Mouse (Mus musculus) embryonic facial prominence, embryonic 12.5 days (tissue): ENCODE measurements around the gene Stk39. TPM values are rescaled to one million over a fixed set of nuclear protein-coding genes. Genes with fewer than 3 reads are reported as not detected.
A peak's percentile ranks its signal among the peaks of the same experiment; 100 is the strongest.

Source experiments
- ATAC-seq: fragments of 200-750 bp; cut with Nextera tagmentation; 2 replicates; pipeline ENCODE4 v1.8.0; 2017; ENCODE audit not compliant: insufficient number of reproducible peaks, insufficient read depth, low FRiP score, low TSS enrichment
- H3K27ac ChIP-seq: fragments of 300-500 bp; sonication (generic); 2 replicates; pipeline ENCODE4 v1.5.1; 2016; ENCODE audit warnings: mild to moderate bottlenecking
- H3K27me3 ChIP-seq: fragments of 300-500 bp; sonication (generic); 2 replicates; pipeline ENCODE4 v1.6.1; 2016; ENCODE audit warnings: mild to moderate bottlenecking, moderate library complexity
- H3K36me3 ChIP-seq: fragments of 300-500 bp; sonication (generic); 2 replicates; pipeline ENCODE4 v1.6.1; 2016; ENCODE audit warnings: mild to moderate bottlenecking
- H3K4me1 ChIP-seq: fragments of 300-500 bp; sonication (generic); 2 replicates; pipeline ENCODE4 v1.6.1; 2016
- H3K4me2 ChIP-seq: fragments of 300-500 bp; sonication (generic); replicated peaks from 2 replicates; pipeline ENCODE4 v1.6.1; 2016; ENCODE audit warnings: mild to moderate bottlenecking, moderate library complexity
- H3K4me3 ChIP-seq: fragments of 300-500 bp; sonication (generic); 2 replicates; pipeline ENCODE4 v1.5.1; 2016; ENCODE audit warnings: mild to moderate bottlenecking
- H3K9ac ChIP-seq: fragments of 300-500 bp; sonication (generic); 2 replicates; pipeline ENCODE4 v1.6.1; 2016; ENCODE audit warnings: mild to moderate bottlenecking, moderate library complexity
- H3K9me3 ChIP-seq: fragments of 300-500 bp; sonication (generic); 2 replicates; pipeline ENCODE4 v1.6.1; 2016; ENCODE audit warnings: mild to moderate bottlenecking, moderate library complexity
- WGBS: fragments of 180-500 bp; shearing (Covaris S2); methylation state at CpG from one replicate; pipeline ENCODE4 v1.1.7; 2016; 5-methylcytosine and 5-hydroxymethylcytosine counted together
- polyA plus RNA-seq: library from polyadenylated mRNA; unstranded; fragments of >200 nt; fragmentation: Nextera tagmentation; extraction: Ambion mirVana; gene quantifications from 2 replicates; pipeline ENCODE4 v1.2.1, GENCODE M21; 2016

The Stk39 gene
- polyA plus RNA-seq, 1 experiment from 2014 or later, result 26.6 TPM

DNA sequence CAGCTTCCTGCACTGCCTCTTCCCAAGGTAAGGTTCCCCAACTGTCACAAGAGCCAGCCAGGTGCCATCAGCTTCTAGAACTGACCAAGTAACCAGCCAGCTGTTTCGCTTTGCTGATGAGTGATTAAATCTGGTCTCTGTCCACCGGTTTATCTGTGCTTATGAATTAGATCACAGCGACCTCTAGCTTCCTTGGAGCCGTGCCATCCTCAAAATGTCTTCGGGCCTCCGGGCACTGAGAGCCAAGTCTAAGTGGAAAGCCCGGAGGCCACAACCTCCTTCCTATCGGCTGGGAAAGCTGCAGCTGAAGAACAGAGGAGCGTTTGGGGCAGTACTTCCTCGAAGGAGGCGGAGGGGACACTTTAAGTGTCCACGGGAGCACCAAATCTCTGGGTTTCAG, 95.4 kb downstream of the Stk39 start:
- ATAC-seq, result no peak
- Histone ChIP-seq H3K4me1 (peaks cover 15% of the 10 kb centered on the region; the same call in 1 of the 2 replicates), H3K4me3 (no peak overlapping the region), H3K27me3 (no peaks in the 10 kb centered on the region), H3K27ac (no peak overlapping the region), H3K9me3 (no peaks in the 10 kb centered on the region), H3K4me2 (no peak overlapping the region), H3K36me3 (no peaks in the 10 kb centered on the region), H3K9ac (no peak overlapping the region)
- 84% methylated on average over 12 of the region's 12 CpGs for WGBS

GRCm38 (mm10) chr2:68374202-68374601, 97.9 kb downstream of the Stk39 start:
- 85% methylated on average over 7 of the region's 7 CpGs for WGBS
- Histone ChIP-seq H3K36me3 (no peaks in the 10 kb centered on the region), H3K27ac (no peak overlapping the region), H3K9me3 (no peaks in the 10 kb centered on the region), H3K4me1 (peaks cover 7% of the 10 kb centered on the region; the same call in 1 of the 2 replicates), H3K4me3 (no peak overlapping the region), H3K4me2 (no peak overlapping the region), H3K9ac (no peak overlapping the region), H3K27me3 (no peaks in the 10 kb centered on the region)
- no peak for ATAC-seq

DNA sequence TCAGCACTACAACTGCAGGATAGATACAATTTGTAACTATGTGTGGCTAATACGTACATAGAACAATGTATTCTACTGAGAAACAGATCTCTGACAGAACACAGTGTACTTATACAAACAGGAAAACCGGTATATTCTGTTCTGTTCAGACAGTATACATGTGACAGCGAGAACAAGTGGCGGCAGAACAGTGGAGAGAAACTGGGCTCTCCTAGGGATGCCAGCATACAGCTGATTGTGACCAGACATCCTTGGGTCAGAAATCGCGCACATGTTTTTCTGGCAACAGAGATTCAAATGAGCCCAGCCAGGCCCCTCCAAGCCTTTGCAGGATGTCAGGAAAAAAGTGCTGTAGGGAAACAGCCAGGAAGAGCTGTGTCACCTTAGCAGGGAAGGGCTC, 100.2 kb downstream of the Stk39 start:
- no peak overlapping the region for H3K4me3 ChIP-seq
- 54% methylated on average over 6 of the region's 6 CpGs for WGBS
- no peak overlapping the region for H3K9ac ChIP-seq
- no peaks in the 10 kb centered on the region for H3K9me3 ChIP-seq
- ATAC-seq, result no peak
- no peaks in the 10 kb centered on the region for H3K36me3 ChIP-seq
- no peak overlapping the region for H3K4me2 ChIP-seq
- no peaks in the 10 kb centered on the region for H3K4me1 ChIP-seq
- H3K27ac ChIP-seq, result no peak overlapping the region
- no peaks in the 10 kb centered on the region for H3K27me3 ChIP-seq

DNA sequence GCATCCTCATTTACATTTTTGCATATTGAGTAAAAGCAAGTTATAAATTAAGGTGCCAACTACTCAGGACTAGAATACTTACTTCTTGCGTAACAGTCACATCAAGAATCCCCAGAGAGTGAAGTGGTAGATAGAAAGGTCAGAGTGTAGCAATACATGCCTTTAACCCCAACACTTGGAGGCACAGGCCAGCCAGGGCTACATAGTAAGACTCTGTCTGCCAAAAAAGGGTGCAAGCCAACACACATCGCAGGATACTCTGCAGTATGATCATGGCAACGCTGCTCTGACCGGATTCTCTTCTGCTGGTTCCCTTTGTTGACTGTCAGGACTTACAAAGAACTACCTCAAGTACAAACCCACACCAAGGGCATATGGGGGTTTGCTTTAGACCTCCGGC, 101.7 kb downstream of the Stk39 start:
- ATAC-seq, result no peak
- Histone ChIP-seq H3K4me2 (no peak overlapping the region), H3K4me1 (peaks cover 10% of the 10 kb centered on the region; the same call in 1 of the 2 replicates), H3K27ac (no peak overlapping the region), H3K4me3 (no peak overlapping the region), H3K36me3 (no peaks in the 10 kb centered on the region), H3K9ac (no peak overlapping the region), H3K9me3 (no peaks in the 10 kb centered on the region), H3K27me3 (no peaks in the 10 kb centered on the region)
- WGBS, result 80% methylated on average over 5 of the region's 5 CpGs

DNA sequence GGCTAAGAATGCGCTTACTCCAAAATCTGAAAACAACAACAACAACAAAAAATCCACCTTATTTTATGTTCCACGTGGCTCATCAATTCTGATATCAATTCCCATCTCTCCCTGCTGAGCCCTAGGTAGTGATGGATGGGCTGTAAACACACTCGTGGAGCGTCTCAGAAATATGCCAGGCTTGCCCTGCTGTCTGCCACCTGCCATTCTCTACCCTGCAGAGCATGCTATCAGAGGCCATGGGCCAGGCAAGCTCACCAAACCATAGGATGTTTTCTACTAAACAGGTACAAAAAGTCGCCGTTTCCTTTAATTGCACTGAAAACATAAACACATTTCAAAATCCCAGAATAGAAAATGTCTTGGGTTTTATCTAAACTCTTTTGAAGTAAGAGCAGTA, 103.0 kb downstream of the Stk39 start:
- 87% methylated on average over 6 of the region's 6 CpGs for WGBS
- Histone ChIP-seq H3K4me2 (no peak overlapping the region), H3K9me3 (no peaks in the 10 kb centered on the region), H3K27me3 (no peaks in the 10 kb centered on the region), H3K36me3 (no peaks in the 10 kb centered on the region), H3K9ac (no peak overlapping the region), H3K27ac (no peak overlapping the region), H3K4me1 (peaks cover 10% of the 10 kb centered on the region; the same call in 1 of the 2 replicates), H3K4me3 (no peak overlapping the region)
- no peak for ATAC-seq

DNA sequence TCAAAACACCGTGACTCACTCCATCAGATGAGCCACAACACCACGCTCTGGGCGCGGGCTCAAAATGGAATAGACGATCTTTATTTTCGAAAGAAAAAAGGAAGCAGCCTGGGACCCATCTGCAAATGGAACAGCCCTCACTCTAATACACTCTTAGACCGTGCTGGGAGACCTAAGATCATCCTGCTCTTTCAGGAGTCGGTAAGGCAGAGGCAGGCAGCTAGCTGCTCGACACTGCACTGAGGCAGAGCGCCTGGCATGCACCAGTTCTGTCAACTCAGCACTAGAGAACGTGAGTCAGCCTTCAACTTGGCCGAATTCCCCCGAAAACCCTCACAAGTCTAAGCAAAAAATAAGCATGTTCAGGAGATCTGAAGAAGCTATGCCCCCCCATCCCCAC, 104.1 kb downstream of the Stk39 start:
- Histone ChIP-seq H3K4me3 (no peak overlapping the region), H3K27ac (no peak overlapping the region), H3K36me3 (no peaks in the 10 kb centered on the region), H3K9me3 (no peaks in the 10 kb centered on the region), H3K4me1 (peaks cover 10% of the 10 kb centered on the region; the same call in 1 of the 2 replicates), H3K9ac (no peak overlapping the region), H3K4me2 (no peak overlapping the region), H3K27me3 (no peaks in the 10 kb centered on the region)
- ATAC-seq, result no peak
- WGBS, result 61% methylated on average over 13 of the region's 13 CpGs

DNA sequence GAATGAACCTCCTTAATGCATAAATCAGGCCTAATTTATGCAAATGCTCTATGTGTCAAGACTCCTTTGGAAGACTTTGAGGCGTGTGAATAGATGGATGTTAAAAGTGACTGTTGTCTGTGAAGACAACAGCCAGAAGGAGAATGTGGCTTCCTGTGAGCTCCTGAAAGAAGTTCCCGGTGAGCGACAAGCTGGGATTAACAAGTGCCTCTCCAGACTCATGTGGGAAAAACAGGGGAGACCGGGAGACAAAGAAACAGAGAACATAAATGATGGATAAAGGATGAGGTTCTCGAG, 105.2 kb downstream of the Stk39 start:
- Histone ChIP-seq H3K27me3 (no peaks in the 10 kb centered on the region), H3K27ac (no peak overlapping the region), H3K9me3 (no peaks in the 10 kb centered on the region), H3K4me1 (peaks cover 11% of the 10 kb centered on the region; the same call in 1 of the 2 replicates), H3K9ac (no peak overlapping the region), H3K36me3 (no peaks in the 10 kb centered on the region), H3K4me2 (no peak overlapping the region), H3K4me3 (no peak overlapping the region)
- ATAC-seq, result no peak
- 27% methylated on average over 5 of the region's 5 CpGs for WGBS

DNA sequence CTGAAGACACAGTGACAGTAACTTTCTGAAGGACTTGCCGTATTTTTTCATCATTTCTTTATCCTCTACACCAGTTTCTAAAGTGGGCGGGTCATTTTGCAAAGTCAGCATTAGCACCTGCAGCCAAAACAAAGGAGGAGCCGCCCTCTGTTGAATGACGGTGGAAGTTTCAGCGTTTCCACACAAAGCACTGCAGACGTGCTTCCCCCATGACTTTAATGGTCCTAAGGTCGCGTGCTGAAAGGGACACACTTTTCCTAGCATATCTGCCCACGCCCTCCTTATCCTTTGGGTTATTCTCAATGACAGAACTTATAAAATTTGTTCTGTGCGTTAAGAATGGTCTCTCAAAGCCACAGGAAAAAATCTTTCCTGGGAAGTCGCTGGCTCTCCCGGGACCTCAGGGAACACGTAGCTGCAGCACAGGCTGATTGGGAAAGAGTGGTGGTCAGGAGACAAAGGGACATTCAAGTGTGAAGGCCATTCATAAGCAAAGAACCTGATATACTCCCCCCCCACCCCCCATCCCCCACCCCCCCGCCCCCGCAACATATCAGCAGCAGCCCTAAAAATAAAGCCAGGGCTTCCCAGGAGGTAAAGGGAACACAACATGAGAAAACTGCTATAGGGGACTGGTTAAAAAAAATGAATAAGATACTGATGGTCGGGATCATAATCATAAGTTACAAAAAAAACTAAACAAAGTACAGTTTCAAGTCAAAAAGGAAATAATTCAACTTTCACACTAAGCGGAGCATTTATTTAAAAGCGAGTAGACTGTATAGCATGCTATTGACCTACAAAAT, 105.8 kb downstream of the Stk39 start:
- ATAC-seq, result no peak
- H3K4me3 ChIP-seq, result no peak overlapping the region
- no peaks in the 10 kb centered on the region for H3K36me3 ChIP-seq
- H3K27ac ChIP-seq, result no peak overlapping the region
- no peak overlapping the region for H3K9ac ChIP-seq
- H3K4me2 ChIP-seq, result peak overlapping the region; percentile 28
- no peaks in the 10 kb centered on the region for H3K27me3 ChIP-seq
- H3K9me3 ChIP-seq, result no peaks in the 10 kb centered on the region
- 10% methylated on average over 18 of the region's 18 CpGs for WGBS
- H3K4me1 ChIP-seq, result peaks cover 14% of the 10 kb centered on the region; the same call in 1 of the 2 replicates

- H3K27me3 ChIP-seq, result no peaks in the 10 kb centered on the region
- 37% methylated on average over 7 of the region's 7 CpGs for WGBS
- ATAC-seq, result no peak
- H3K9ac ChIP-seq, result no peak overlapping the region
- H3K9me3 ChIP-seq, result no peaks in the 10 kb centered on the region
- H3K4me3 ChIP-seq, result no peak overlapping the region
- H3K36me3 ChIP-seq, result no peaks in the 10 kb centered on the region
- H3K4me2 ChIP-seq, result peak overlapping the region; percentile 28
- H3K4me1 ChIP-seq, result peaks cover 14% of the 10 kb centered on the region; the same call in 1 of the 2 replicates
- no peak overlapping the region for H3K27ac ChIP-seq
Observed at GRCm38 (mm10) chr2:68365504-68365903, 106.6 kb downstream of the Stk39 start.

- no peak overlapping the region for H3K4me2 ChIP-seq
- 22% methylated on average over 12 of the region's 12 CpGs for whole genome bisulfite sequencing
- no peaks in the 10 kb centered on the region for H3K36me3 ChIP-seq
- H3K4me1 ChIP-seq, result peaks cover 14% of the 10 kb centered on the region; the same call in 1 of the 2 replicates
- H3K9me3 ChIP-seq, result no peaks in the 10 kb centered on the region
- H3K27me3 ChIP-seq, result no peaks in the 10 kb centered on the region
- H3K27ac ChIP-seq, result no peak overlapping the region
- no peak overlapping the region for H3K4me3 ChIP-seq
- H3K9ac ChIP-seq, result no peak overlapping the region
- ATAC-seq, result peak; percentile 41; the same call in 1 of the 2 replicates
Observed at GRCm38 (mm10) chr2:68364181-68364900, 107.7 kb downstream of the Stk39 start.

DNA sequence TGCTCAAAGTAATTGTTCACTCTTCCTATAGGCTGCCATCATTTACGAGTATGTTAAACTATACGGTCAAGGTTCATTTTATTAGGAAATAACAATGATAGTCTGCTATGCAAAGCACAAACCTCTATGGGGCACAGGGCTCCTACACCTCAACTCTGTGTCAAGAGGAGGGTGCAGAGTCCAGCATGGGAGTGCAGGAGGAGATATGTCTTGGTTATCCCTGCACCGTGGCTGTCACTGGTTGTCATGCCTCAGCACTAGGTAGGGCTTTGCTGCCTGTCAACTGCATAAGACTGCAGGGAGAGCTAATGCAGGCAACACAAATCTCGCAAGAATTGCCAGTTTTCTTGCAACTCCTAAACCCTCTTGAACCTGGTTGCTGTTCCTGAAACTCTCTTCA, 108.9 kb downstream of the Stk39 start:
- 80% methylated on average over 4 of the region's 4 CpGs for WGBS
- Histone ChIP-seq H3K9ac (no peak overlapping the region), H3K27me3 (no peaks in the 10 kb centered on the region), H3K27ac (no peak overlapping the region), H3K9me3 (no peaks in the 10 kb centered on the region), H3K36me3 (peaks cover 6% of the 10 kb centered on the region; the same call in 1 of the 2 replicates), H3K4me2 (no peak overlapping the region), H3K4me3 (no peak overlapping the region), H3K4me1 (peaks cover 14% of the 10 kb centered on the region; the same call in 1 of the 2 replicates)
- no peak for ATAC-seq

DNA sequence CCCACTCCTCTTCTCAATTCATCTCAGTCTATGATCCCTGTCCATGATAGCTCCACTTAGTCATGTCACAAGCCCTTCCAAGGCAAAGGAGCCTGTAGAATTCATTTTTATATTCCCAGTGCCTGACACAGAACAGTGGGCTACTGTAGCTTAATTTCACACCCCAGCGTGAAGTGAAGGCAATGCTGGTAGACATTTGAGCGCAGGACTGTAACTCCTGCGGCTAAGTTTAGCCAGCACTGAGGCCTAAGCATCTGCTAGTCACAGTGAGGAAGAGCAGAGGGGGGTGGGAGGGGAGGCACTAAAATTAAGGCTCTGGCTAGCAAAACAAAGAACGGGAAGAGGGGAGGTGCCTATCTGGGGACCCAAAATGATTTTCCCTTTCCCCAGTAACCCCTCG, 110.4 kb downstream of the Stk39 start:
- 34% methylated on average over 5 of the region's 5 CpGs for WGBS
- H3K4me2 ChIP-seq, result no peak overlapping the region
- H3K4me3 ChIP-seq, result no peak overlapping the region
- no peaks in the 10 kb centered on the region for H3K27me3 ChIP-seq
- no peaks in the 10 kb centered on the region for H3K9me3 ChIP-seq
- H3K36me3 ChIP-seq, result peaks cover 8% of the 10 kb centered on the region; the same call in 1 of the 2 replicates
- H3K27ac ChIP-seq, result no peak overlapping the region
- no peak overlapping the region for H3K9ac ChIP-seq
- no peak for ATAC-seq
- H3K4me1 ChIP-seq, result peaks cover 14% of the 10 kb centered on the region; the same call in 1 of the 2 replicates
